Comparison of ENCODE assay signal across 9 mouse cellular contexts in the genomic region with DNA sequence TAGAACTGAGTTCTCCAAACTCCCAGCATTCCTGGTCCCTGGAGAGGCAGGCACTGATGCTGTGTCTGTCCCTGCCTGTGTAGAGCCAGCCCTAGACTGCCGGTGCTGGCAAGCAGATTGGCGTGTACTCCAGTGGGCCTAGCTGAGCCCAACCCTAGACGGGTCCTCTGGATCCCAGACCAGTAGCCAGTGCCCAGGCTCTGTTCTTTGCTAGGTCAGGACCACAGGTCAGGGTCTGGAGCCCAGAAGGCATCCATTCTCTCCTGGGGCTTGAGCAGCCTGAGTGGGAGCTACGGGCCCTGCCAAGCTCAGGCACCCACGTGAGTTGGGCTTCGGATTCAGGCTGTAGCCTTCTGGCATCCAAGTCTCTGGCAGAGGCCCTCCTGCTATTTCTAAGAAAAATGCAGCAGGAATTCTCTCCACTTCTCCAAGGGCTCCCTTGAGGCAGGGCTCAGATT. TPM values are rescaled to one million over a fixed set of nuclear protein-coding genes. Genes with fewer than 3 reads are reported as not detected.
A peak's percentile ranks its signal among the peaks of the same experiment; 100 is the strongest.
DNase-seq lines count a peak whose midpoint lies in the region; ATAC-seq lines count a peak whose summit lies in the region.
"Had no signal": no experiment of that assay in that cellular context is flagged by ENCODE, and none has a peak within 500 bp of the region (broad histone marks: within the 10 kb centered on the region; RNA-seq: fewer than 3 reads in every experiment).

No protein-coding gene starts in this region.

- H3K4me1 ChIP-seq in hindbrain, embryonic 11.5 days (replicated peaks; ENCODE audit: control insufficient read depth, insufficient read depth, low read length) = peaks cover 44% of the 10 kb centered on the region
- peaks cover 96% of the 10 kb centered on the region for H3K4me1 ChIP-seq in limb, embryonic 12.5 days (replicated peaks)

- ATAC-seq in hindbrain, embryonic 11.5 days (ENCODE audit: low FRiP score) = no peak
- ATAC-seq in limb, embryonic 12.5 days (ENCODE audit: insufficient number of reproducible peaks, insufficient read depth, low FRiP score, low TSS enrichment, low read depth) = no peak

- peak; percentile 42 for DNase-seq in adrenal gland, postnatal 25 days
- DNase-seq in adrenal gland, adult 2 months = no peak
- peak; percentile 39 for DNase-seq in urinary bladder, adult 2 months (ENCODE audit: low spot score)
- DNase-seq in urinary bladder, postnatal 25 days (ENCODE audit: low spot score) = no peak
- no peak for DNase-seq in hindbrain, embryonic 11.5 days (ENCODE audit: low spot score)
- peak; percentile 68 for DNase-seq in right cerebral cortex, postnatal 25 days
- DNase-seq in c-Kit-positive CD71-positive TER-119-positive erythroid progenitor cells, embryonic 14.5 days (ENCODE audit: low spot score) = no peak

- peak overlapping the region; percentile 17 for H3K9ac ChIP-seq in hindbrain, embryonic 11.5 days (ENCODE audit: low read depth, low read length)
- peak overlapping the region; percentile 44 for H3K9ac ChIP-seq in limb, embryonic 12.5 days (replicated peaks)
- H3K9ac ChIP-seq: liver, embryonic 14.5 days had no signal

- 0 out of 2 replicates have a peak overlapping the region, but pooled peaks have one; percentile 47 for H3K27ac ChIP-seq in hindbrain, embryonic 11.5 days (ENCODE audit: low read depth, low read length)
- H3K27ac ChIP-seq in limb, embryonic 12.5 days = peak overlapping the region; percentile 66
- H3K27ac ChIP-seq: liver, embryonic 14.5 days had no signal

- WGBS in hindbrain, embryonic 11.5 days = 24% methylated on average over 6 of the region's 6 CpGs
- WGBS in limb, embryonic 12.5 days = 22% methylated on average over 6 of the region's 6 CpGs

- H3K4me3 ChIP-seq in hindbrain, embryonic 11.5 days (ENCODE audit: low read depth, low read length) = no peak overlapping the region
- H3K4me3 ChIP-seq in limb, embryonic 12.5 days (replicated peaks) = peak overlapping the region; percentile 17; the same call in 1 of the 2 replicates

- no peaks in the 10 kb centered on the region; the same call in 1 of the 2 replicates for H3K36me3 ChIP-seq in hindbrain, embryonic 11.5 days (ENCODE audit: control insufficient read depth, insufficient read depth, low read length)
- peaks cover 78% of the 10 kb centered on the region for H3K36me3 ChIP-seq in limb, embryonic 12.5 days

- no peaks in the 10 kb centered on the region for H3K9me3 ChIP-seq in hindbrain, embryonic 11.5 days (ENCODE audit: control insufficient read depth, low read length)
- H3K9me3 ChIP-seq in limb, embryonic 12.5 days = no peaks in the 10 kb centered on the region

- H3K27me3 ChIP-seq in hindbrain, embryonic 11.5 days (ENCODE audit: control insufficient read depth, insufficient read depth, low read length) = 0 out of 2 replicates have a peak, but pooled peaks cover 2% of the 10 kb centered on the region
- H3K27me3 ChIP-seq in limb, embryonic 12.5 days = no peaks in the 10 kb centered on the region

- H3K4me2 ChIP-seq in hindbrain, embryonic 11.5 days (replicated peaks; ENCODE audit: low read depth, low read length) = no peak overlapping the region
- H3K4me2 ChIP-seq in limb, embryonic 12.5 days = peak overlapping the region; percentile 46

RNA-seq across cellular contexts. Expression of gene Sema3f, which starts 10.1 kb away (rescaled TPM):
- 23.1 and 23.6 TPM in 2 replicates for total RNA-seq in adrenal gland, postnatal 25 days (2021)
- total RNA-seq in adrenal gland, adult 2 months (2021) = 10 to 100 TPM; 27.2 to 34.8 TPM
- 95.1 and 106 TPM in 2 replicates for polyA plus RNA-seq in adrenal gland, adult 2 months (2012; rRNA removed)
- 110 and 111 TPM in 2 replicates for polyA plus RNA-seq in urinary bladder, adult 2 months (2012; rRNA removed)
- 10.7 and 12.0 TPM in 2 replicates for polyA plus RNA-seq in hindbrain, embryonic 11.5 days (2014; fragmentation: Nextera tagmentation; extraction: Ambion mirVana)
- polyA plus RNA-seq in limb, embryonic 12.5 days (2016; fragmentation: Nextera tagmentation; extraction: Ambion mirVana) = 47.6 and 53.5 TPM in 2 replicates

RNA-seq across cellular contexts. Expression of gene Gnat1, which starts 20.6 kb away (rescaled TPM):
- total RNA-seq in adrenal gland, postnatal 25 days (2021) = not detected in 2 replicates
- total RNA-seq in adrenal gland, adult 2 months (2021) = under 1 TPM in 1 of 2 experiments, not detected in 1; 0.37 TPM
- 0.10 and 0.16 TPM in 2 replicates for polyA plus RNA-seq in adrenal gland, adult 2 months (2012; rRNA removed)
- polyA plus RNA-seq in urinary bladder, adult 2 months (2012; rRNA removed) = 0.06 TPM in 1 of 2 replicates, not detected in the other
- 0.84 and 1.2 TPM in 2 replicates for polyA plus RNA-seq in hindbrain, embryonic 11.5 days (2014; fragmentation: Nextera tagmentation; extraction: Ambion mirVana)
- polyA plus RNA-seq in limb, embryonic 12.5 days (2016; fragmentation: Nextera tagmentation; extraction: Ambion mirVana) = 2.1 and 2.2 TPM in 2 replicates

RNA-seq across cellular contexts. Expression of gene Slc38a3, which starts 30.8 kb away (rescaled TPM):
- 0.39 and 8.5 TPM in 2 replicates for total RNA-seq in adrenal gland, postnatal 25 days (2021)
- 1 to 10 TPM in 1 of 2 experiments, under 1 TPM in 1; 0.48 to 2.7 TPM for total RNA-seq in adrenal gland, adult 2 months (2021)
- 1.7 and 4.1 TPM in 2 replicates for polyA plus RNA-seq in adrenal gland, adult 2 months (2012; rRNA removed)
- polyA plus RNA-seq in urinary bladder, adult 2 months (2012; rRNA removed) = 0.44 and 0.45 TPM in 2 replicates
- polyA plus RNA-seq in hindbrain, embryonic 11.5 days (2014; fragmentation: Nextera tagmentation; extraction: Ambion mirVana) = 8.0 and 9.8 TPM in 2 replicates
- 3.5 and 5.0 TPM in 2 replicates for polyA plus RNA-seq in limb, embryonic 12.5 days (2016; fragmentation: Nextera tagmentation; extraction: Ambion mirVana)

Comparison
In these comparisons a context has a peak if more than half of its experiments do, and no peak if none do; other contexts are left out.
1. DNase-seq: peak in adrenal gland, postnatal 25 days (single experiment), urinary bladder, adult 2 months (single experiment) and right cerebral cortex, postnatal 25 days (single experiment); none in adrenal gland, adult 2 months (single experiment), urinary bladder, postnatal 25 days (single experiment), hindbrain, embryonic 11.5 days (single experiment) and c-Kit-positive CD71-positive TER-119-positive erythroid progenitor cells, embryonic 14.5 days (single experiment).